Mouse (Mus musculus): Measurements from ENCODE around the gene Tnc. TPM values are rescaled to one million over a fixed set of nuclear protein-coding genes. Genes with fewer than 3 reads are reported as not detected.
"Not testable (repeated sequence)": the region's sequence is repeated elsewhere in the genome, so short reads cannot be mapped to it uniquely, and the experiment has no call there.

Tnc gene
- polyA plus RNA-seq, 1 experiment from 2014 or later: 19.3 TPM

GRCm38 (mm10) chr4:63983098-63983445 lies 63.7 kb downstream of the Tnc start:
- no peaks in the 10 kb centered on the region for H3K9me3 ChIP-seq (replicated peaks)
- no peak overlapping the region for H3K27ac ChIP-seq
- H3K4me2 ChIP-seq (replicated peaks): no peak overlapping the region
- no peak overlapping the region for H3K9ac ChIP-seq
- H3K4me1 ChIP-seq: 0 out of 2 replicates have a peak, but pooled peaks cover 8% of the 10 kb centered on the region
- H3K27me3 ChIP-seq: no peaks in the 10 kb centered on the region
- H3K36me3 ChIP-seq: no peaks in the 10 kb centered on the region
- H3K4me3 ChIP-seq: no peak overlapping the region
- 65% methylated on average over 8 of the region's 8 CpGs for WGBS
- no peak for ATAC-seq (ENCODE audit: low FRiP score)

GRCm38 (mm10) chr4:63982425-63983097 lies 64.3 kb downstream of the Tnc start:
- 77% methylated on average over 12 of the region's 12 CpGs for WGBS
- H3K27ac ChIP-seq: no peak overlapping the region
- H3K9me3 ChIP-seq (replicated peaks): no peaks in the 10 kb centered on the region
- no peaks in the 10 kb centered on the region for H3K36me3 ChIP-seq
- H3K4me3 ChIP-seq: no peak overlapping the region
- H3K4me2 ChIP-seq (replicated peaks): no peak overlapping the region
- 0 out of 2 replicates have a peak, but pooled peaks cover 8% of the 10 kb centered on the region for H3K4me1 ChIP-seq
- no peaks in the 10 kb centered on the region for H3K27me3 ChIP-seq
- ATAC-seq (ENCODE audit: low FRiP score): no peak
- no peak overlapping the region for H3K9ac ChIP-seq

GRCm38 (mm10) chr4:63980211-63980794 lies 66.5 kb downstream of the Tnc start:
- Histone ChIP-seq H3K4me3 (no peak overlapping the region), H3K27me3 (no peaks in the 10 kb centered on the region), H3K9me3 (replicated peaks) (no peaks in the 10 kb centered on the region), H3K4me2 (replicated peaks) (no peak overlapping the region), H3K4me1 (0 out of 2 replicates have a peak, but pooled peaks cover 8% of the 10 kb centered on the region), H3K9ac (no peak overlapping the region), H3K36me3 (no peaks in the 10 kb centered on the region), H3K27ac (no peak overlapping the region)
- ATAC-seq (ENCODE audit: low FRiP score): no peak
- 79% methylated on average over 1 of the region's 1 CpGs for WGBS

GRCm38 (mm10) chr4:63979635-63980034 lies 67.2 kb downstream of the Tnc start:
- Histone ChIP-seq H3K4me1 (0 out of 2 replicates have a peak, but pooled peaks cover 8% of the 10 kb centered on the region), H3K36me3 (no peaks in the 10 kb centered on the region), H3K9ac (no peak overlapping the region), H3K4me3 (no peak overlapping the region), H3K27me3 (no peaks in the 10 kb centered on the region), H3K9me3 (replicated peaks) (no peaks in the 10 kb centered on the region), H3K4me2 (replicated peaks) (no peak overlapping the region), H3K27ac (no peak overlapping the region)
- 41% methylated on average over 2 of the region's 2 CpGs for WGBS
- ATAC-seq (ENCODE audit: low FRiP score): no peak

- WGBS: 87% methylated on average over 2 of the region's 2 CpGs
- no peak overlapping the region for H3K4me3 ChIP-seq
- no peak for ATAC-seq (ENCODE audit: low FRiP score)
- H3K4me1 ChIP-seq: no peaks in the 10 kb centered on the region
- no peaks in the 10 kb centered on the region for H3K9me3 ChIP-seq (replicated peaks)
- H3K27me3 ChIP-seq: no peaks in the 10 kb centered on the region
- no peak overlapping the region for H3K4me2 ChIP-seq (replicated peaks)
- H3K27ac ChIP-seq: no peak overlapping the region
- no peaks in the 10 kb centered on the region for H3K36me3 ChIP-seq
- no peak overlapping the region for H3K9ac ChIP-seq
Observed at GRCm38 (mm10) chr4:63972536-63972935, 74.3 kb downstream of the Tnc start.

- H3K27me3 ChIP-seq: no peaks in the 10 kb centered on the region
- H3K4me1 ChIP-seq: no peaks in the 10 kb centered on the region
- no peak overlapping the region for H3K27ac ChIP-seq
- H3K36me3 ChIP-seq: no peaks in the 10 kb centered on the region
- ATAC-seq (ENCODE audit: low FRiP score): no peak
- H3K9ac ChIP-seq: no peak overlapping the region
- H3K4me2 ChIP-seq (replicated peaks): no peak overlapping the region
- WGBS: 49% methylated on average over 1 of the region's 1 CpGs
- no peak overlapping the region for H3K4me3 ChIP-seq
- no peaks in the 10 kb centered on the region for H3K9me3 ChIP-seq (replicated peaks)
Observed at GRCm38 (mm10) chr4:63971762-63972161, 75.1 kb downstream of the Tnc start.

- 84% methylated on average over 4 of the region's 4 CpGs for WGBS
- Histone ChIP-seq H3K27ac (no peak overlapping the region), H3K4me2 (replicated peaks) (no peak overlapping the region), H3K36me3 (no peaks in the 10 kb centered on the region), H3K27me3 (no peaks in the 10 kb centered on the region), H3K9me3 (replicated peaks) (no peaks in the 10 kb centered on the region), H3K4me1 (no peaks in the 10 kb centered on the region), H3K4me3 (no peak overlapping the region), H3K9ac (no peak overlapping the region)
- ATAC-seq (ENCODE audit: low FRiP score): no peak
Observed at GRCm38 (mm10) chr4:63970925-63971324, 75.9 kb downstream of the Tnc start.

GRCm38 (mm10) chr4:63969891-63970290 lies 76.9 kb downstream of the Tnc start:
- no peaks in the 10 kb centered on the region for H3K9me3 ChIP-seq (replicated peaks)

GRCm38 (mm10) chr4:63963410-63963809 lies 83.4 kb downstream of the Tnc start:
- Histone ChIP-seq H3K27ac (no peak overlapping the region), H3K27me3 (no peaks in the 10 kb centered on the region), H3K36me3 (no peaks in the 10 kb centered on the region), H3K4me2 (replicated peaks) (no peak overlapping the region), H3K9me3 (replicated peaks) (no peaks in the 10 kb centered on the region), H3K4me3 (no peak overlapping the region), H3K9ac (no peak overlapping the region), H3K4me1 (no peaks in the 10 kb centered on the region)
- no peak for ATAC-seq (ENCODE audit: low FRiP score)
- WGBS: 71% methylated on average over 1 of the region's 1 CpGs

More at GRCm38 (mm10) chr4:63969891-63970290, 76.9 kb downstream of the Tnc start:
- H3K27ac ChIP-seq: no peak overlapping the region
- whole genome bisulfite sequencing: 86% methylated on average over 3 of the region's 3 CpGs
- H3K4me1 ChIP-seq: no peaks in the 10 kb centered on the region
- no peaks in the 10 kb centered on the region for H3K27me3 ChIP-seq
- H3K4me3 ChIP-seq: no peak overlapping the region
- no peaks in the 10 kb centered on the region for H3K36me3 ChIP-seq
- ATAC-seq (ENCODE audit: low FRiP score): no peak
- no peak overlapping the region for H3K4me2 ChIP-seq (replicated peaks)
- H3K9ac ChIP-seq: no peak overlapping the region

- 92% methylated on average over 5 of the region's 5 CpGs for WGBS
- H3K4me2 ChIP-seq (replicated peaks): no peak overlapping the region
- no peaks in the 10 kb centered on the region for H3K4me1 ChIP-seq
- H3K9ac ChIP-seq: no peak overlapping the region
- H3K9me3 ChIP-seq (replicated peaks): no peaks in the 10 kb centered on the region
- H3K4me3 ChIP-seq: no peak overlapping the region
- H3K36me3 ChIP-seq: no peaks in the 10 kb centered on the region
- no peaks in the 10 kb centered on the region for H3K27me3 ChIP-seq
- ATAC-seq (ENCODE audit: low FRiP score): no peak
- H3K27ac ChIP-seq: no peak overlapping the region
Observed at GRCm38 (mm10) chr4:63961858-63962468, 84.9 kb downstream of the Tnc start.

GRCm38 (mm10) chr4:63958601-63959000 lies 88.2 kb downstream of the Tnc start:
- Histone ChIP-seq H3K36me3 (no peaks in the 10 kb centered on the region), H3K4me3 (no peak overlapping the region), H3K27me3 (no peaks in the 10 kb centered on the region), H3K9ac (no peak overlapping the region), H3K9me3 (replicated peaks) (no peaks in the 10 kb centered on the region), H3K4me1 (no peaks in the 10 kb centered on the region), H3K4me2 (replicated peaks) (no peak overlapping the region), H3K27ac (no peak overlapping the region)
- WGBS: 88% methylated on average over 4 of the region's 4 CpGs
- ATAC-seq (ENCODE audit: low FRiP score): no peak

GRCm38 (mm10) chr4:63950054-63950453 lies 96.8 kb downstream of the Tnc start:
- no peaks in the 10 kb centered on the region for H3K36me3 ChIP-seq
- no peaks in the 10 kb centered on the region for H3K27me3 ChIP-seq
- no peak overlapping the region for H3K27ac ChIP-seq
- ATAC-seq (ENCODE audit: low FRiP score): no peak
- no peaks in the 10 kb centered on the region for H3K4me1 ChIP-seq
- H3K9me3 ChIP-seq (replicated peaks): no peaks in the 10 kb centered on the region
- H3K4me2 ChIP-seq (replicated peaks): no peak overlapping the region
- H3K9ac ChIP-seq: no peak overlapping the region
- H3K4me3 ChIP-seq: no peak overlapping the region
- 85% methylated on average over 9 of the region's 9 CpGs for WGBS

GRCm38 (mm10) chr4:63948688-63949073 lies 98.1 kb downstream of the Tnc start:
- not testable (repeated sequence) for H3K27me3 ChIP-seq; H3K4me2 ChIP-seq (replicated peaks); H3K27ac ChIP-seq; H3K36me3 ChIP-seq; H3K9me3 ChIP-seq (replicated peaks); H3K4me3 ChIP-seq; H3K9ac ChIP-seq; ATAC-seq (ENCODE audit: low FRiP score); H3K4me1 ChIP-seq
- 83% methylated on average over 5 of the region's 5 CpGs for WGBS

Measured in hindbrain, embryonic 12.5 days (tissue).